Mouse (Mus musculus): ENCODE results near the gene Gm10134. TPM values are rescaled to one million over a fixed set of nuclear protein-coding genes. Genes with fewer than 3 reads are reported as not detected.
A peak's percentile ranks its signal among the peaks of the same experiment; 100 is the strongest.
"Not testable (repeated sequence)": the region's sequence is repeated elsewhere in the genome, so short reads cannot be mapped to it uniquely, and the experiment has no call there.

The Gm10134 gene
- total RNA-seq, 1 experiment from 2014 or later, result not detected

GRCm38 (mm10) chr2:28498431-28498830, 7.5 kb upstream of the Gm10134 start:
- ATAC-seq (ENCODE audit: extremely low read depth, insufficient number of reproducible peaks, low FRiP score, poor library complexity, severe bottlenecking), result no peak

GRCm38 (mm10) chr2:28502987-28503386, 2.9 kb upstream of the Gm10134 start:
- ATAC-seq (ENCODE audit: extremely low read depth, insufficient number of reproducible peaks, low FRiP score, poor library complexity, severe bottlenecking), result no peak

GRCm38 (mm10) chr2:28504676-28505075, 1.2 kb upstream of the Gm10134 start:
- no peak for ATAC-seq (ENCODE audit: extremely low read depth, insufficient number of reproducible peaks, low FRiP score, poor library complexity, severe bottlenecking)

- ATAC-seq (ENCODE audit: extremely low read depth, insufficient number of reproducible peaks, low FRiP score, poor library complexity, severe bottlenecking), result no peak
These were observed 396 bp downstream of the Gm10134 start for GRCm38 (mm10) chr2:28506291-28506690.

- ATAC-seq (ENCODE audit: extremely low read depth, insufficient number of reproducible peaks, low FRiP score, poor library complexity, severe bottlenecking), result not testable (repeated sequence)
These were observed 5.7 kb downstream of the Gm10134 start for GRCm38 (mm10) chr2:28511600-28511999.

GRCm38 (mm10) chr2:28512798-28513401, 7.0 kb downstream of the Gm10134 start, which contains the start of gene Ralgds:
Ralgds (plus strand) TSS chr2:28513125.
- ATAC-seq (ENCODE audit: extremely low read depth, insufficient number of reproducible peaks, low FRiP score, poor library complexity, severe bottlenecking), result no peak

GRCm38 (mm10) chr2:28513431-28514370, 7.8 kb downstream of the Gm10134 start:
- no peak for ATAC-seq (ENCODE audit: extremely low read depth, insufficient number of reproducible peaks, low FRiP score, poor library complexity, severe bottlenecking)

GRCm38 (mm10) chr2:28514489-28514888, 8.6 kb downstream of the Gm10134 start:
- peak; percentile 62 for ATAC-seq (ENCODE audit: extremely low read depth, insufficient number of reproducible peaks, low FRiP score, poor library complexity, severe bottlenecking)

GRCm38 (mm10) chr2:28517206-28517909, 11.5 kb downstream of the Gm10134 start:
- ATAC-seq (ENCODE audit: extremely low read depth, insufficient number of reproducible peaks, low FRiP score, poor library complexity, severe bottlenecking), result peak; percentile 69

- ATAC-seq (ENCODE audit: extremely low read depth, insufficient number of reproducible peaks, low FRiP score, poor library complexity, severe bottlenecking), result no peak
These were observed 12.3 kb downstream of the Gm10134 start for GRCm38 (mm10) chr2:28518231-28518630.

- no peak for ATAC-seq (ENCODE audit: extremely low read depth, insufficient number of reproducible peaks, low FRiP score, poor library complexity, severe bottlenecking)
These were observed 14.7 kb downstream of the Gm10134 start for GRCm38 (mm10) chr2:28520581-28520980.

- no peak for ATAC-seq (ENCODE audit: extremely low read depth, insufficient number of reproducible peaks, low FRiP score, poor library complexity, severe bottlenecking)
These were observed 15.8 kb downstream of the Gm10134 start for GRCm38 (mm10) chr2:28521571-28522151.

- ATAC-seq (ENCODE audit: extremely low read depth, insufficient number of reproducible peaks, low FRiP score, poor library complexity, severe bottlenecking), result no peak
These were observed 16.3 kb downstream of the Gm10134 start for GRCm38 (mm10) chr2:28522166-28522565.

- no peak for ATAC-seq (ENCODE audit: extremely low read depth, insufficient number of reproducible peaks, low FRiP score, poor library complexity, severe bottlenecking)
These were observed 17.8 kb downstream of the Gm10134 start for GRCm38 (mm10) chr2:28523643-28524117.

GRCm38 (mm10) chr2:28524406-28524805, 18.5 kb downstream of the Gm10134 start:
- ATAC-seq (ENCODE audit: extremely low read depth, insufficient number of reproducible peaks, low FRiP score, poor library complexity, severe bottlenecking), result no peak

- no peak for ATAC-seq (ENCODE audit: extremely low read depth, insufficient number of reproducible peaks, low FRiP score, poor library complexity, severe bottlenecking)
These were observed 19.5 kb downstream of the Gm10134 start for GRCm38 (mm10) chr2:28525219-28525942.

GRCm38 (mm10) chr2:28525943-28526876, 20.3 kb downstream of the Gm10134 start:
- peak; percentile 78 for ATAC-seq (ENCODE audit: extremely low read depth, insufficient number of reproducible peaks, low FRiP score, poor library complexity, severe bottlenecking)
